Mouse (Mus musculus) heart, embryonic 15.5 days (tissue): ENCODE measurements around the gene Lin7b. TPM values are rescaled to one million over a fixed set of nuclear protein-coding genes. Genes with fewer than 3 reads are reported as not detected.
"Not testable (repeated sequence)": the region's sequence is repeated elsewhere in the genome, so short reads cannot be mapped to it uniquely, and the experiment has no call there.

Source experiments
- ATAC-seq: fragments of 200-750 bp; cut with Nextera tagmentation; replicated peaks from 2 replicates; pipeline ENCODE4 v1.8.0; 2017; ENCODE audit warnings: low read depth, moderate TSS enrichment; ENCODE audit not compliant: insufficient number of reproducible peaks, insufficient read depth, low FRiP score
- H3K27ac ChIP-seq: fragments of 300-500 bp; sonication (generic); 2 replicates; pipeline ENCODE4 v1.5.1; 2015; ENCODE audit warnings: mild to moderate bottlenecking, inconsistent platforms
- H3K27me3 ChIP-seq: fragments of 300-500 bp; sonication (generic); 2 replicates; pipeline ENCODE4 v1.6.1; 2015; ENCODE audit warnings: inconsistent platforms
- H3K36me3 ChIP-seq: fragments of 300-500 bp; sonication (generic); 2 replicates; pipeline ENCODE4 v1.6.1; 2015; ENCODE audit warnings: mild to moderate bottlenecking, inconsistent platforms
- H3K4me1 ChIP-seq: fragments of 300-500 bp; sonication (generic); replicated peaks from 2 replicates; pipeline ENCODE4 v1.6.1; 2015; ENCODE audit warnings: inconsistent platforms
- H3K4me2 ChIP-seq: fragments of 300-500 bp; sonication (generic); 2 replicates; pipeline ENCODE4 v1.6.1; 2015; ENCODE audit warnings: inconsistent platforms, mild to moderate bottlenecking, moderate library complexity
- H3K4me3 ChIP-seq: fragments of 300-500 bp; sonication (generic); 2 replicates; pipeline ENCODE4 v1.5.1; 2015; ENCODE audit warnings: mild to moderate bottlenecking, inconsistent platforms
- H3K9ac ChIP-seq: fragments of 300-500 bp; sonication (generic); 2 replicates; pipeline ENCODE4 v1.6.1; 2015; ENCODE audit warnings: mild to moderate bottlenecking, inconsistent platforms
- H3K9me3 ChIP-seq: fragments of 300-500 bp; sonication (generic); replicated peaks from 2 replicates; pipeline ENCODE4 v1.6.1; 2016; ENCODE audit warnings: inconsistent platforms
- WGBS: fragments of 180-500 bp; shearing (Covaris S2); methylation state at CpG from one replicate; pipeline ENCODE4 v1.1.7; 2015; ENCODE audit warnings: mixed read lengths; 5-methylcytosine and 5-hydroxymethylcytosine counted together
- polyA plus RNA-seq: library from polyadenylated mRNA; unstranded; fragments of >200 nt; fragmentation: Nextera tagmentation; extraction: Ambion mirVana; gene quantifications from 2 replicates; pipeline ENCODE4 v1.2.1, GENCODE M21; 2015

Lin7b gene
- polyA plus RNA-seq, 1 experiment from 2014 or later = 1.2 TPM

DNA sequence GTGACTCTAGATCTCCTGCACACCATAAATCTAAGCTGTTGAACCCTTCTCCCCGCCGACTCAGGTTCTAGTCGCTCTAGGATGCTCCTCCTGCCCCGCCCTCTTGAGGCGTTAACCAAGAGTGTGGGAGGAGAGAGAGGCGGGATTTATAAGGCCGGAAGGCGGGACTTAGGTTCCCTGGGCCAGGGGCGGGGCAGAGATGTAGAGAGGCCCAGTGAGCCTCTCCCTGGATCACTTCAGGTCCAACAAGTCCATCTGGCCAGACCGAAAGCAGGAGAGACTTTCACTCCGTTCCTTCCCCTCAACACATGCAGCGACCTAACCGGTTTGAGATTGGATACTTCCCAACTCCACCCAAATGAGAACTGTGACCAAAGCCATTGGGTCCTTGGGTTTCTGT is 7.6 kb downstream of the Lin7b start:
- H3K9ac ChIP-seq = no peak overlapping the region
- no peaks in the 10 kb centered on the region for H3K9me3 ChIP-seq
- ATAC-seq = no peak
- no peaks in the 10 kb centered on the region for H3K36me3 ChIP-seq
- 11% methylated on average over 13 of the region's 13 CpGs for WGBS
- H3K4me1 ChIP-seq = peaks cover 24% of the 10 kb centered on the region
- no peak overlapping the region for H3K4me2 ChIP-seq
- peaks cover 80% of the 10 kb centered on the region for H3K27me3 ChIP-seq
- H3K4me3 ChIP-seq = no peak overlapping the region
- no peak overlapping the region for H3K27ac ChIP-seq

DNA sequence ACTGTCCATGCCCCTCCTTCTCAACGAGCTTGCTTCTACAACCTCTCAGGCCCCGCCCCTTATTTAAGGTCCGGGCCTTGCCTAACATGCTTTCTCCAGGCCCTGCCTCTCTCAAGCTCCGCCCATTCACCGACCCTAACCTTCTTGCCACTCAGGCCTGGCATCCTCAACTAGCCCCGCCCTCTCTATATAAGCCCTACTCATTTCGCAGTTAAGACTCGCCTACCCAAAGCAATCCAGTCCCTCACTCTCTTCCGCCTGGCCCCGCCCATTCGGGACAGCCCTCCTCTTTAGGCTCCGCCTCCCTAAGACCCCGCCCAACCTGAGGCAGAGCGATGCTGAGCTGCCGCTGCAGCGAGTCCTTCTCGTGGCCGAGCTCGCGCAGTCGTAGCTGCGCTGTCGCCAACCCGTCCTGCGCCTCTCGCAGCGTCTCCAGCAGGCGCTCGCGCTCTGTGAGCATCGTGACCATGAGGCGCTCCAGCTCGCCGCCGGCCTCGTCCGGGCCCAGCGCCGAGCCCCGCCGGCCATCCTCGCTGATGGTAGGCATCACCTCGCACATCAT is 9.1 kb downstream of the Lin7b start:
- no peak overlapping the region for H3K27ac ChIP-seq
- under 1% methylated on average over 43 of the region's 43 CpGs for WGBS
- no peaks in the 10 kb centered on the region for H3K9me3 ChIP-seq
- peak overlapping the region; percentile 37; the same call in 1 of the 2 replicates for H3K9ac ChIP-seq
- peaks cover 81% of the 10 kb centered on the region for H3K27me3 ChIP-seq
- no peaks in the 10 kb centered on the region for H3K36me3 ChIP-seq
- H3K4me1 ChIP-seq = peaks cover 15% of the 10 kb centered on the region
- H3K4me3 ChIP-seq = peak overlapping the region; percentile 46
- ATAC-seq = peak; percentile 75
- H3K4me2 ChIP-seq = peak overlapping the region; percentile 74

DNA sequence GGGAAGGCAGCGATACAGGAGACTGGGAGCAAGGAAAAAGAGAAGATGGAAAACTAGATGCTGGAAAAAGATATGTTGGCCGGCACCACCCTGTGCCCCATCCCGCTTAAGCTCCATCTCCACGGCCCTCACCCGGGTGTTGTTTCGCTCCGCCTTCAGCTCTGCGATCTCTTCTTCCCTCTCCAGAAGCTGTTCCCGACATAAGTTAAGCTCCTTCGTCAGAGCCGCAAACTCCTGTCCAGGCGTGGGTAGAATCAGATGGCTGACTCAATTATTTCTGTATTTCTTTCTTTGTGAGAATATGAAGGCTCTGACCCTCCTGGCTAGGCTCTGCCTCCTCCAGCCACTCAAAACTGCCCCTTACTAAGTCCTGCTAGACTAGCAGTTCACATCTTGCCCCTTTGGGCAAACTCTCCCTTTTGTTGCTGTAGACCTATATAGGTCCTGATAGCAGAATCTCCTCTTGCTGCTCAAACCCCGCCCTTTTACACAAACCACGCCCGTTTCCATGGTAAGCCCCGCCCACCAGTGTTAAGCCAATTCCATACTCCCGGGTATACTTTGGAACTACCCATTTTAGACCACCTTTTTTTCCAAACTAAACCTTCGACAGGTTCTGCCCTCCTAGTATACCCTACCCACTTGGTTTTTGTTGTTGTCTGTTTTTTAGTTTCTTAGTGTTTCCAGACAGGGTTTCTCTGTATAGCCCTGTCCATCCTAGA is 9.8 kb downstream of the Lin7b start:
- no peak overlapping the region for H3K9ac ChIP-seq
- H3K4me2 ChIP-seq = no peak overlapping the region
- H3K4me1 ChIP-seq = peaks cover 9% of the 10 kb centered on the region
- H3K27me3 ChIP-seq = peaks cover 80% of the 10 kb centered on the region
- ATAC-seq = peak; percentile 5; the same call in 1 of the 2 replicates
- H3K27ac ChIP-seq = no peak overlapping the region
- no peaks in the 10 kb centered on the region for H3K9me3 ChIP-seq
- no peak overlapping the region for H3K4me3 ChIP-seq
- WGBS = 40% methylated on average over 18 of the region's 18 CpGs
- H3K36me3 ChIP-seq = no peaks in the 10 kb centered on the region

DNA sequence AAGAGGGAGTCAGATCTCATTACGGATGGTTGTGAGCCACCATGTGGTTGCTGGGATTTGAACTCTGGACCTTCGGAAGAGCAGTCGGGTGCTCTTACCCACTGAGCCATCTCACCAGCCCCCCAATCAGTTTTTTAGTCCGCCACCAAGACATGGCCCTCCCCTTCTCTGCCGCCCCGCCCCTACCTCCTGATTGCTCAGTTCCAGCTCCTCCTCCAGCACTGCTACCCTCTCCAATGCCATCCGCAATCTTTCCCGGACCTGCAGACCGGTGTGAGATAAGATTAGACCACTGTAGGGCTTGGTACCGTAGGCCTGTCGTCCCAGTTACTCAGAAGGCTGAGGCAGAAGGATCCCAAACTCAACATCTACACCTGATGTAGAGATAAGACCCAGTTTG is 11.3 kb downstream of the Lin7b start:
- H3K36me3 ChIP-seq, H3K4me1 ChIP-seq, H3K27ac ChIP-seq, H3K9me3 ChIP-seq, H3K4me3 ChIP-seq, H3K4me2 ChIP-seq, H3K9ac ChIP-seq, ATAC-seq: not testable (repeated sequence)
- WGBS = 39% methylated on average over 11 of the region's 11 CpGs
- peaks cover 70% of the 10 kb centered on the region for H3K27me3 ChIP-seq

DNA sequence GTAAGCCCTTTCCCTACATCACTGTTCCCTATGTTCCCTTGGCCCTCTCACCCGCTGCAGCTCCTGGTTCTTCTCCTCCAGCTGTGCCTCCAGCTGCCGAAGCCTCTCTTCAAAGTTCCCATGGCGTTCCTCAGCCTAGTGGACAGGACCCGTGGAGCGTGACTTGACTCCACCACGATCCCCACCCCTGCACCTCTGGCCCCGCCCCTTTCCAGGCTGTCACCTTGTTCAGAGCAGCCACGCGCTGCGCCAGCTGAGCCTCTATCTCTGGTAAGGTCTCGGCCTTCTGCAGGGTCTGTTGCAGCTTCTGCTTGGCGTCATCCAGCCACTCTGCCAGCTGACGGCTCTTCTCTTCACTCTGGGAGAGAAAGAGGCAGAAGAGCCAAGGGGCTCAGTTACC is 14.3 kb downstream of the Lin7b start:
- no peak overlapping the region for H3K4me2 ChIP-seq
- ATAC-seq = no peak
- 33% methylated on average over 13 of the region's 13 CpGs for WGBS
- peaks cover 50% of the 10 kb centered on the region for H3K27me3 ChIP-seq
- no peaks in the 10 kb centered on the region; the same call in 1 of the 2 replicates for H3K4me1 ChIP-seq
- no peaks in the 10 kb centered on the region for H3K36me3 ChIP-seq
- H3K27ac ChIP-seq = no peak overlapping the region
- no peak overlapping the region for H3K4me3 ChIP-seq
- H3K9me3 ChIP-seq = no peaks in the 10 kb centered on the region
- H3K9ac ChIP-seq = no peak overlapping the region

DNA sequence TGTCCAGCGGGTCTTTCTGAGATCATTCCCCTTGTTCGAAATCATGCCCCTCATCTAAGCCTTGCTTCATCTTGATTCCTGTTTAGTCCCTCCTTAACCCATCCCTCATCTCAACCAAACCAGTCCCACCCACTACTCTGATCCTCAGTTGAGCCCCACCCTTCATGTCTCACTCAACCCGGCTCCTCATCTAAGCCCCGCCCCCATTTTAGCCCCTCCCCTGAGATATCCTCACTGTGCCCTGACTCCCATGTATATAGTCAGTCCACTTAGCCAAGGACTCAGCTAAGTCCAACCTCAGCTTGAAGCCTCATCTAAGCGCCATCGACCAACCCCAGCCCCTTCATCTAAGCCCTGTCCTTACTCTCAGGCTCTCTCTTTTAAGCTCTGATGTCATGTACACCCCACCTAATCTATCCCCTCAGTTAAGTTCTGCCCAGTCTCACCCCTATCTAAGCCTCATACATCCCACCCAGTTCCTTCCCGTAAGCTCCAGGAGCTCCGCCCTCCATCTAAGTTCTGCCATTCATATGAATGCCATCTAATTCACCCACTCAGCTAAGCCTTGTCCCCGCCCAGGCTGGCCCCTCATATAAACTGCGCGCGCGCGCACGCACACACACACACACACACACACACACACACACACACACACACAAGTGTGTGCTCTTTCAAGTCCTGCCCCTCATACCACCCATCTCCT is 14.9 kb downstream of the Lin7b start:
- no peaks in the 10 kb centered on the region for H3K36me3 ChIP-seq
- no peaks in the 10 kb centered on the region for H3K4me1 ChIP-seq
- H3K9ac ChIP-seq = no peak overlapping the region
- 70% methylated on average over 15 of the region's 15 CpGs for WGBS
- H3K9me3 ChIP-seq = no peaks in the 10 kb centered on the region
- H3K4me2 ChIP-seq = no peak overlapping the region
- peaks cover 43% of the 10 kb centered on the region for H3K27me3 ChIP-seq
- ATAC-seq = no peak
- H3K4me3 ChIP-seq = no peak overlapping the region
- H3K27ac ChIP-seq = no peak overlapping the region

DNA sequence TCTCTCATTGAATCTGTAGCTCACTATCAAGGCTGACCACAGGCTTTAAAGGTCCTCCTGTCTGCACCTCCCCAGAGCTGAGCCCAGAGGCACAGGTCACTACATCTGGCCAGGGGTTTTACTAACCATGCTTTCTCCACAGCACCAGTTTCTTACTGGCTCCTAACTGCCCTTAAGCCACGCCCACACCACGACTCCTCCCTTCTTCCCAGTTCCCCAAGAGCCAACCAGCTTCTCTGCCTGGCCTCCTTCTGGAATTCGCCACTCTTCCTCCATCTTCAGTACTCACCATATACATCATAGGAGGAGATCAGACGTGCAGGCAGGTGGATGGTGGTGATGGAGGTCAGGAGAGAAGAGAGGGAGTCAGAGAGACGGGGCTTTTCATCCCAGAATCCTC is 17.3 kb downstream of the Lin7b start:
- Histone ChIP-seq H3K4me2 (no peak overlapping the region), H3K36me3 (no peaks in the 10 kb centered on the region), H3K4me3 (no peak overlapping the region), H3K27ac (no peak overlapping the region), H3K27me3 (peaks cover 27% of the 10 kb centered on the region), H3K9ac (no peak overlapping the region), H3K4me1 (no peaks in the 10 kb centered on the region), H3K9me3 (no peaks in the 10 kb centered on the region)
- WGBS = 16% methylated on average over 5 of the region's 5 CpGs
- ATAC-seq = no peak

DNA sequence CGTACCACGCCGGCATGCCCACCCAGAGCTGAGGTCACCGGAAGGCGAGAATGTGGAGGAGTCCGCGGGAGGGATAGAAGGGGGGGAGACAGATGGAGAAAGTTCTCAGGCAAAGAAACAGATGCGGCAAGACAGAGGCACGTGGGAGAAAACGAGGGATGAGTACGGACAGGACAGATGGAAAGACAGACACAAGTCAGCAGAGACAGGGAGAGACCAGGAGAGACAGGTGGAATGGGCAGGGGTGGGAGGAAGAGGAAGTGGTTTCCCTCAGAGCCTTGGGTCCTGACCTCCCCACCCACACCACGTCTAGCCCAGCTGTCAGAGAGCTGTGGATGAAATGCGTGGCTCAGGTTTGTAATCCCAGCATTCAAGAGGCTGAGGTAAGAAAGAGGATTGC is 23.5 kb downstream of the Lin7b start:
- Histone ChIP-seq H3K9me3 (no peaks in the 10 kb centered on the region), H3K4me3 (no peak overlapping the region), H3K27ac (no peak overlapping the region), H3K4me1 (no peaks in the 10 kb centered on the region), H3K9ac (no peak overlapping the region), H3K4me2 (no peak overlapping the region), H3K36me3 (no peaks in the 10 kb centered on the region), H3K27me3 (peaks cover 4% of the 10 kb centered on the region; the same call in 1 of the 2 replicates)
- WGBS = 68% methylated on average over 13 of the region's 13 CpGs
- ATAC-seq = no peak

DNA sequence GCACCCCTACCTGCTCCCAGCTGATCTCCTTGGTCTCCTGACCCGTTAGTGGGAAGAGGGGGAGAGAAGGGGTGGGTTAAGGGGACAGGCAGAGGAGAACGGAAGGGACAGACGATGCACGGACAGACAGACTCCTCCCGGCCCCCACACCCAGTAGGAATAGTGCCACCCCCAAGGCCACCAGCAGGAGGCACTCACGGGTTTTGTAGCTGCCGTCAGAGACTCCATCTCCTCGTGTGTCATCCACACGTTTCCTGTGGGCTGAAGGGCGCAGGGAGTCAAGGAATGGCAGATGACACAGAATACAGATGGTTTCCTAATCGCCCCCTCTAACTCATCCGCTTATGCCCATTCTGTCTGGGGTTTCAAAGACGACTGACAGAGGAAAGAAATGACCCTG is 26.8 kb downstream of the Lin7b start:
- 25% methylated on average over 13 of the region's 13 CpGs for WGBS
- no peaks in the 10 kb centered on the region for H3K36me3 ChIP-seq
- H3K4me2 ChIP-seq = no peak overlapping the region
- no peaks in the 10 kb centered on the region for H3K27me3 ChIP-seq
- H3K4me1 ChIP-seq = peaks cover 31% of the 10 kb centered on the region
- H3K4me3 ChIP-seq = no peak overlapping the region
- no peak overlapping the region for H3K9ac ChIP-seq
- ATAC-seq = no peak
- H3K27ac ChIP-seq = no peak overlapping the region
- H3K9me3 ChIP-seq = no peaks in the 10 kb centered on the region

DNA sequence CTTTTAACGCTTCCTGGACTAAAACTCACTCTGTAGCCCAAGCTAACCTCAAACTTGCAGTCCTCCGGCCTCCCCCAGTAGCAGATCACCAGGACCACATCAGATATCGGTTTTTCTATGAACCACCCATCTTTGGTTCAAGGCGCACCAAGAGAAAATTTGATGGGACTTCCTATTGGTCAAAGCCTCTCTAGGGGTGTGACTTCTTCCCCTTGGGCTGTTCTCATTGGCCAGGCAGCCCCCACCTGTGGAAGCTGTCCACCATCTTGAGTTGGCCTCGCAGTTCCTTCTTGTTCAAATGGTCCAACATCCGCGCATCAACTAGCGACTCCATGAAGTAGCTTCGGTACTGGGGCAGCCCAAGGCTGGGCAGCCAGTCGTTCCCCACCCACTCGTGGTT is 28.3 kb downstream of the Lin7b start:
- no peak for ATAC-seq
- WGBS = 84% methylated on average over 11 of the region's 11 CpGs
- H3K9me3 ChIP-seq = no peaks in the 10 kb centered on the region
- H3K9ac ChIP-seq = no peak overlapping the region
- H3K36me3 ChIP-seq = no peaks in the 10 kb centered on the region
- H3K27me3 ChIP-seq = 0 out of 2 replicates have a peak, but pooled peaks cover 5% of the 10 kb centered on the region
- no peak overlapping the region for H3K27ac ChIP-seq
- no peak overlapping the region for H3K4me2 ChIP-seq
- no peak overlapping the region for H3K4me3 ChIP-seq
- peaks cover 46% of the 10 kb centered on the region for H3K4me1 ChIP-seq

DNA sequence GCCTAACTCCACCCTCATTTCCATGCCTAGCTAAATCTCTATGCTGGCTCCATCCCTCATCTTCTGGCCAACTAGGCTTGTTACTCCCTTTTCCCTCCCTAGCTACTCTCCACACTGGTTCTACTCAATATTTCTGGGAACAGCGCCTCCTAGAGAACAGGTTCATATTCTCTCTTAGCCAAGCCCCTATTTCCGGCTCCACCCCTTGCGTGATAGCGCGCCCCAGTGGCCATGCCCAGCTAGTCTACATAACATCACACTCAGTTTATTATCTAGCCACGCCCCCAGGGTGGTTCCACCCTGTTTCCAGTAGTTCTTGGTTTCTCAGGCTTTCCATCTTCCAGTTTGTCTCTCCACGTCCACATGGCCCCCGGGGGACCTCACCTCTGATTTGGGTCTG is 29.1 kb downstream of the Lin7b start:
- H3K36me3 ChIP-seq = no peaks in the 10 kb centered on the region
- WGBS = 4% methylated on average over 8 of the region's 8 CpGs
- H3K27me3 ChIP-seq = 0 out of 2 replicates have a peak, but pooled peaks cover 5% of the 10 kb centered on the region
- H3K9ac ChIP-seq = no peak overlapping the region
- H3K27ac ChIP-seq = no peak overlapping the region; the same call in 1 of the 2 replicates
- H3K4me2 ChIP-seq = peak overlapping the region; percentile 87
- peak; percentile 15; the same call in 1 of the 2 replicates for ATAC-seq
- H3K9me3 ChIP-seq = no peaks in the 10 kb centered on the region
- H3K4me1 ChIP-seq = peaks cover 46% of the 10 kb centered on the region
- H3K4me3 ChIP-seq = peak overlapping the region; percentile 54; the same call in 1 of the 2 replicates
